Mouse (Mus musculus): ENCODE data around the gene Oas1c. TPM values are rescaled to one million over a fixed set of nuclear protein-coding genes. Genes with fewer than 3 reads are reported as not detected.

Oas1c gene
- polyA plus RNA-seq, 1 experiment from 2014 or later: 0.29 TPM

Small RNA genes lying within 50 kb of the gene (microRNA-seq; reads per million reads assigned to microRNA genes)
- gene Gm22907: not detected

Other genes with a start within 250 kb of the Oas1c start
- gene Tpcn1, start 223.8 kb downstream of the Oas1c start, polyA plus RNA-seq (2015; fragmentation: Nextera tagmentation; extraction: Ambion mirVana): 14.9 and 16.1 TPM in 2 replicates
- gene Iqcd, start 223.5 kb downstream of the Oas1c start, polyA plus RNA-seq (2015; fragmentation: Nextera tagmentation; extraction: Ambion mirVana): 0.27 and 0.44 TPM in 2 replicates
- gene Rita1, start 199.9 kb downstream of the Oas1c start, polyA plus RNA-seq (2015; fragmentation: Nextera tagmentation; extraction: Ambion mirVana): 9.6 and 10.4 TPM in 2 replicates
- gene Ddx54, start 199.8 kb downstream of the Oas1c start, polyA plus RNA-seq (2015; fragmentation: Nextera tagmentation; extraction: Ambion mirVana): 29.6 and 29.7 TPM in 2 replicates
- gene Cfap73, start 178.3 kb downstream of the Oas1c start, polyA plus RNA-seq (2015; fragmentation: Nextera tagmentation; extraction: Ambion mirVana): not detected in 2 replicates
- 0.13 and 0.37 TPM in 2 replicates for gene Rasal1, start 163.7 kb downstream of the Oas1c start, polyA plus RNA-seq (2015; fragmentation: Nextera tagmentation; extraction: Ambion mirVana)
- 0.74 and 0.84 TPM in 2 replicates for gene Dtx1, start 100.6 kb downstream of the Oas1c start, polyA plus RNA-seq (2015; fragmentation: Nextera tagmentation; extraction: Ambion mirVana)
- gene Oas2, start 62.7 kb downstream of the Oas1c start, polyA plus RNA-seq (2015; fragmentation: Nextera tagmentation; extraction: Ambion mirVana): 0.24 and 0.32 TPM in 2 replicates
- gene Oas3, start 34.9 kb downstream of the Oas1c start, polyA plus RNA-seq (2015; fragmentation: Nextera tagmentation; extraction: Ambion mirVana): 0.18 and 0.37 TPM in 2 replicates
- not detected in 2 replicates for gene Oas1e, start 17.0 kb downstream of the Oas1c start, polyA plus RNA-seq (2015; fragmentation: Nextera tagmentation; extraction: Ambion mirVana)
- not detected in 2 replicates for gene Oas1f, start 34.9 kb upstream of the Oas1c start, polyA plus RNA-seq (2015; fragmentation: Nextera tagmentation; extraction: Ambion mirVana)
- gene Oas1h, start 48.9 kb upstream of the Oas1c start, polyA plus RNA-seq (2015; fragmentation: Nextera tagmentation; extraction: Ambion mirVana): not detected in 2 replicates
- 0.20 and 0.24 TPM in 2 replicates for gene Oas1g, start 75.1 kb upstream of the Oas1c start, polyA plus RNA-seq (2015; fragmentation: Nextera tagmentation; extraction: Ambion mirVana)
- 1.1 and 1.6 TPM in 2 replicates for gene Oas1a, start 95.0 kb upstream of the Oas1c start, polyA plus RNA-seq (2015; fragmentation: Nextera tagmentation; extraction: Ambion mirVana)
- not detected in 2 replicates for gene Oas1d, start 102.0 kb upstream of the Oas1c start, polyA plus RNA-seq (2015; fragmentation: Nextera tagmentation; extraction: Ambion mirVana)
- 0.08 TPM in 1 of 2 replicates, not detected in the other for gene Rph3a, start 197.6 kb upstream of the Oas1c start, polyA plus RNA-seq (2015; fragmentation: Nextera tagmentation; extraction: Ambion mirVana)